Mouse (Mus musculus) cerebellum, adult 2 months (tissue): Measurements from ENCODE around the gene Cryzl1. TPM values are rescaled to one million over a fixed set of nuclear protein-coding genes. Genes with fewer than 3 reads are reported as not detected.

Experiments
- DNase-seq, 2 experiments: peaks; one replicate each; pipeline ENCODE4 v3.0.0; 2021
- H3K27ac ChIP-seq: fragments of 200-500 bp; 2 replicates; pipeline ENCODE4 v1.5.1; 2012; ENCODE audit warnings: low read length, control low read depth, inconsistent platforms; ENCODE audit not compliant: insufficient read depth
- H3K27me3 ChIP-seq: fragments of 200-500 bp; 2 replicates; pipeline ENCODE4 v1.6.1; 2012; ENCODE audit warnings: inconsistent platforms, mild to moderate bottlenecking, low read length, moderate library complexity; ENCODE audit not compliant: control insufficient read depth, insufficient read depth
- H3K4me1 ChIP-seq: fragments of 200-500 bp; 2 replicates; pipeline ENCODE4 v1.6.1; 2011; ENCODE audit warnings: low read length; ENCODE audit not compliant: control insufficient read depth, insufficient read depth
- H3K4me3 ChIP-seq: fragments of 200-500 bp; replicated peaks from 2 replicates; pipeline ENCODE3; 2011; ENCODE audit warnings: mild to moderate bottlenecking, low read depth, low read length, control low read depth; ENCODE audit not compliant: insufficient read depth
- CTCF ChIP-seq: fragments of 200-500 bp; IDR thresholded peaks from 2 replicates; pipeline ENCODE4 v1.5.1; 2011; ENCODE audit warnings: low read depth, mild to moderate bottlenecking, control low read depth, low read length, moderate library complexity, borderline replicate concordance; ENCODE audit not compliant: insufficient read depth
- POLR2A ChIP-seq: fragments of 200-500 bp; IDR thresholded peaks from 2 replicates; pipeline ENCODE4 v1.6.1; 2011; ENCODE audit warnings: low read length, control low read depth, borderline replicate concordance; ENCODE audit not compliant: insufficient read depth
- WGBS: fragments of 180-500 bp; shearing (Covaris S2); methylation state at CpG from one replicate; pipeline ENCODE4 v1.1.7; 2018; 5-methylcytosine and 5-hydroxymethylcytosine counted together
- polyA plus RNA-seq: library from polyadenylated mRNA; depleted of rRNA; stranded (reverse); fragments of >200 nt; gene quantifications from 2 replicates; pipeline ENCODE4 v1.2.3, GENCODE M21; 2012

The Cryzl1 gene
- polyA plus RNA-seq, 1 experiment, result 104 TPM

DNA sequence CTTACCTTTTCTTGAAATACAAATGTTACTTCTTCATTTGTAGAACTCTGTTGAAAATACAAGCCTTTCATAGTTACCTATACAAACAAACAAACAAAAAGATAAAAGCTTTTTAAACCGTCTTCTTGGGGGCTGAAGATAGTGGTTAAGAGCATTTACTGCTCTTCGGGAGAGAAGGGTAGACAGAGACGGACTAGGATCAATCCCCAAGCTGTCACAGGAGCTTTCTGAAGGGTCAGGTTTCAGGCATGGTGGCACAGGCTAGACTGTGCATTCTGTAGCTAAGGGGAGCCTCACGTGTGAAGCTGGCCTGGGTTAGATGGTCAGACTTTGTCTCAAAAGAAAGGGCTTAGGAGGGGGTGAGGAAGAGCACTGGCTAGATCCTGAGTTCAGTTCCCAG lies 11.4 kb downstream of the Cryzl1 start:
- no peak overlapping the region for H3K27ac ChIP-seq
- no peak for TF ChIP-seq POLR2A
- H3K27me3 ChIP-seq, result no peaks in the 10 kb centered on the region
- 94% methylated on average over 4 of the region's 4 CpGs for WGBS
- no peaks in the 10 kb centered on the region for H3K4me1 ChIP-seq
- H3K4me3 ChIP-seq, result no peak overlapping the region
- no peak for DNase-seq

DNA sequence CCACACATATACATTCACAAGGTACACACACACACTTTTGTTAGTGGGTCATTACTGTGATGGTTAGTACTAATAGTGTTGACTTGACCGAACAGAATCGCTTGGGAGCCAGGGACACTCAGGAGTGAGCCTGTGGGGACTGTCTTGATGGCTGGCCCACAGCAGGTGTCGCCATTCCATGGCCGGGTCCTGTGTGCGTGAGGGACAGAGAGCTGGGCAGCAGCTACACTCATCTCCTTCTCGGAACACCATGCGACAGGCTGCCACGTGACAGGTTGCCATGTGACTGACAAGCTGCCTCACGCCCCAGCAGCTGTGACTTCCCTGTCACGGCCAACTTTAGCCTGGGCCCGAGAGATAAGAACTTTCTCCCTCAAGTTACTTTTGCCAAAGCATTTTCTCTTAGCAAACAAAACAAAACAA lies 11.8 kb downstream of the Cryzl1 start:
- no peaks in the 10 kb centered on the region for H3K27me3 ChIP-seq
- no peaks in the 10 kb centered on the region for H3K4me1 ChIP-seq
- 44% methylated on average over 11 of the region's 11 CpGs for whole genome bisulfite sequencing
- H3K4me3 ChIP-seq, result no peak overlapping the region
- no peak for DNase-seq
- TF ChIP-seq CTCF, result no peak
- no peak for TF ChIP-seq POLR2A
- no peak overlapping the region for H3K27ac ChIP-seq

DNA sequence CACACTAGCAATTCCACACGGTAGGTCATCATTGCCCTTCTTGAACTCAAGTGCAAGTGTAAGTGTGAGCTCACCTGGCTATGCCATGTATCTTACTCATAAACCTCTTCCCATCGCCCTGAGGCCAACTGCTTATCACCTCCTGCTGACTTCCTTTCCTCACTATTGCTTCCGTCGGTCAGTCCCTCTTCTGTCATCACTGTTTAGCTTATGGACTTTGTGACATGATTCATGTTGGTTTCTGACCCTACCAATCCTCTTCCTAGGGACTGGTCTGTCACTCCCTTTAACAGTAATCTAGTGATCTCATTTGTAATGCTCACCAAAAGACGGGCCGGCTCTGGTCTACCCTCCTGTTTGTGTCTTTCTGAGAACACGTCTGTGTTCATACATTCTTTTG lies 18.5 kb downstream of the Cryzl1 start:
- no peak for DNase-seq
- no peaks in the 10 kb centered on the region for H3K4me1 ChIP-seq
- WGBS, result 77% methylated on average over 7 of the region's 7 CpGs
- no peak overlapping the region for H3K4me3 ChIP-seq
- no peaks in the 10 kb centered on the region for H3K27me3 ChIP-seq
- H3K27ac ChIP-seq, result no peak overlapping the region
- TF ChIP-seq CTCF (no peak), POLR2A (no peak)

- Histone ChIP-seq H3K4me1 (no peaks in the 10 kb centered on the region), H3K4me3 (no peak overlapping the region), H3K27me3 (no peaks in the 10 kb centered on the region), H3K27ac (no peak overlapping the region)
- no peak for TF ChIP-seq POLR2A
- 83% methylated on average over 14 of the region's 14 CpGs for WGBS
- no peak for DNase-seq
These were observed 24.0 kb downstream of the Cryzl1 start for GRCm38 (mm10) chr16:91704603-91705340.

- WGBS, result 52% methylated on average over 3 of the region's 3 CpGs
- H3K27ac ChIP-seq, result no peak overlapping the region
- DNase-seq, result no peak
- TF ChIP-seq CTCF, result no peak
- no peak for TF ChIP-seq POLR2A
- H3K4me1 ChIP-seq, result no peaks in the 10 kb centered on the region
- no peaks in the 10 kb centered on the region for H3K27me3 ChIP-seq
- H3K4me3 ChIP-seq, result no peak overlapping the region
These were observed 26.0 kb downstream of the Cryzl1 start for GRCm38 (mm10) chr16:91702771-91703188.

DNA sequence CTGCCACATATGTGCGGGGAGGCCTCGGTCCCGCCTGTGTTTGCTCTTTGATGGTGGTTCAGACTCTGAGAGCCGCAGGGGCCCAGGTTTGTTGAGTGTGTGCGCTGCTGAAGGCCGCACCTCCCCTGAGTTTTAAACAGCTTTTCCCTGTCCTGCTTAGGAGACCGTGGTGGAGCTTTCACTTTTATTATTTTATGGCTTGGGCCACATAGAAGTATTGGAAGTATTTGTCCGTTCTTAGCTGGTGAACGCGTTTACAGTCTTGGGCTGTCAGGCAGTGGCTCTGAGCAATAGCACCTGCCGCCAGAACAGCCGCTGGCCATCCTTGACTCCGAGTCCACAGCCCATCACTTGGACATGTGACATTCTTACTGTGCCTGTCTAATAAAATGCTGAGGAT lies 26.9 kb downstream of the Cryzl1 start:
- Histone ChIP-seq H3K4me3 (no peak overlapping the region), H3K4me1 (no peaks in the 10 kb centered on the region), H3K27me3 (no peaks in the 10 kb centered on the region), H3K27ac (no peak overlapping the region)
- DNase-seq, result no peak
- no peak for TF ChIP-seq POLR2A
- TF ChIP-seq CTCF, result no peak
- WGBS, result 86% methylated on average over 13 of the region's 13 CpGs

DNA sequence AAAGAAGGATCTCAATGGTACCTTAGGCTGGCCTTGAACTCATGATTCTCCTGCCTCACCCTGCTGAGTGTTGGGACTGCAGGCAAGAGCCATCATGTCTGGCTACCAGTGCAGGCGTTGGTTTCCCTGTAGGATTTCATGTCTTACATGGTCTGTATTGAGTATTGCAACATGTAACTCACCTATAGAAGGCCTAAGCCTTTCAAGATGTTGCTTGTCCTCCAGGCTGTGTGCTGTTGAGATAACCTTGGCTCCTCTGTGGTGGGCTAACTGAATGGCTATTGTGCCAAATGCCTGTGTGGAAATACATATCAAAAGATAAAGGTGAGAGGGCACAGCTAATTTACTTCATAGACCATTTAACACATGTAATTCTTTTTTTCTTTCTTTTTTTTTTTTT lies 29.8 kb downstream of the Cryzl1 start:
- no peak for DNase-seq
- 94% methylated on average over 1 of the region's 1 CpGs for WGBS
- H3K4me3 ChIP-seq, result no peak overlapping the region
- H3K4me1 ChIP-seq, result no peaks in the 10 kb centered on the region
- TF ChIP-seq POLR2A, result no peak
- no peak for TF ChIP-seq CTCF
- H3K27ac ChIP-seq, result no peak overlapping the region
- H3K27me3 ChIP-seq, result no peaks in the 10 kb centered on the region

GRCm38 (mm10) chr16:91695108-91695755 lies 33.5 kb downstream of the Cryzl1 start:
- Histone ChIP-seq H3K4me1 (no peaks in the 10 kb centered on the region), H3K4me3 (no peak overlapping the region), H3K27ac (no peak overlapping the region), H3K27me3 (no peaks in the 10 kb centered on the region)
- no peak for DNase-seq
- no peak for TF ChIP-seq POLR2A
- TF ChIP-seq CTCF, result no peak
- WGBS, result 65% methylated on average over 8 of the region's 8 CpGs
